Mouse (Mus musculus): ENCODE data around the gene Mxd1. TPM values are rescaled to one million over a fixed set of nuclear protein-coding genes. Genes with fewer than 3 reads are reported as not detected.

Mxd1 gene
- polyA plus RNA-seq, 1 experiment from 2014 or later: 11.5 TPM

GRCm38 (mm10) chr6:86641716-86642115 lies 27.2 kb downstream of the Mxd1 start:
- peak overlapping the region; percentile 39 for H3K9ac ChIP-seq (ENCODE audit: low read depth, low read length)
- 0 out of 2 replicates have a peak overlapping the region, but pooled peaks have one; percentile 16 for H3K27ac ChIP-seq (ENCODE audit: low read depth, low read length)
- no peak for ATAC-seq (replicated peaks; ENCODE audit: low FRiP score)
- no peak for DNase-seq (ENCODE audit: low spot score)
- no peaks in the 10 kb centered on the region for H3K36me3 ChIP-seq (ENCODE audit: control insufficient read depth, insufficient read depth, low read length)
- H3K4me3 ChIP-seq (ENCODE audit: low read depth, low read length): no peak overlapping the region
- no peaks in the 10 kb centered on the region for H3K9me3 ChIP-seq (ENCODE audit: control insufficient read depth, low read length)
- 46% methylated on average over 8 of the region's 8 CpGs for WGBS
- peak overlapping the region; percentile 26; the same call in 1 of the 2 replicates for H3K4me2 ChIP-seq
- H3K27me3 ChIP-seq (replicated peaks; ENCODE audit: control insufficient read depth, insufficient read depth, low read length): no peaks in the 10 kb centered on the region
- peaks cover 30% of the 10 kb centered on the region for H3K4me1 ChIP-seq (replicated peaks; ENCODE audit: control insufficient read depth, insufficient read depth, low read length)

- no peak for DNase-seq (ENCODE audit: low spot score)
- H3K27me3 ChIP-seq (replicated peaks; ENCODE audit: control insufficient read depth, insufficient read depth, low read length): no peaks in the 10 kb centered on the region
- WGBS: 84% methylated on average over 8 of the region's 8 CpGs
- no peaks in the 10 kb centered on the region for H3K9me3 ChIP-seq (ENCODE audit: control insufficient read depth, low read length)
- H3K4me3 ChIP-seq (ENCODE audit: low read depth, low read length): no peak overlapping the region
- peaks cover 37% of the 10 kb centered on the region for H3K4me1 ChIP-seq (replicated peaks; ENCODE audit: control insufficient read depth, insufficient read depth, low read length)
- no peak overlapping the region for H3K4me2 ChIP-seq
- no peak overlapping the region; the same call in 1 of the 2 replicates for H3K27ac ChIP-seq (ENCODE audit: low read depth, low read length)
- no peak for ATAC-seq (replicated peaks; ENCODE audit: low FRiP score)
- H3K36me3 ChIP-seq (ENCODE audit: control insufficient read depth, insufficient read depth, low read length): no peaks in the 10 kb centered on the region
- peak overlapping the region; percentile 10; the same call in 1 of the 2 replicates for H3K9ac ChIP-seq (ENCODE audit: low read depth, low read length)
These were observed 28.2 kb downstream of the Mxd1 start for GRCm38 (mm10) chr6:86640776-86641175.

GRCm38 (mm10) chr6:86640161-86640560 lies 28.8 kb downstream of the Mxd1 start:
- no peaks in the 10 kb centered on the region for H3K36me3 ChIP-seq (ENCODE audit: control insufficient read depth, insufficient read depth, low read length)

GRCm38 (mm10) chr6:86639180-86640160 lies 29.5 kb downstream of the Mxd1 start:
- Histone ChIP-seq H3K27me3 (replicated peaks; ENCODE audit: control insufficient read depth, insufficient read depth, low read length) (no peaks in the 10 kb centered on the region), H3K27ac (ENCODE audit: low read depth, low read length) (peak overlapping the region; percentile 93), H3K4me1 (replicated peaks; ENCODE audit: control insufficient read depth, insufficient read depth, low read length) (peaks cover 37% of the 10 kb centered on the region), H3K4me2 (peak overlapping the region; percentile 36), H3K9me3 (ENCODE audit: control insufficient read depth, low read length) (no peaks in the 10 kb centered on the region), H3K4me3 (ENCODE audit: low read depth, low read length) (no peak overlapping the region), H3K9ac (ENCODE audit: low read depth, low read length) (peak overlapping the region; percentile 57), H3K36me3 (ENCODE audit: control insufficient read depth, insufficient read depth, low read length) (no peaks in the 10 kb centered on the region)
- ATAC-seq (replicated peaks; ENCODE audit: low FRiP score) (peak; percentile 87), DNase-seq (ENCODE audit: low spot score) (peak; percentile 41)
- 60% methylated on average over 18 of the region's 18 CpGs for WGBS

More at GRCm38 (mm10) chr6:86640161-86640560, 28.8 kb downstream of the Mxd1 start:
- Histone ChIP-seq H3K9me3 (ENCODE audit: control insufficient read depth, low read length) (no peaks in the 10 kb centered on the region), H3K4me1 (replicated peaks; ENCODE audit: control insufficient read depth, insufficient read depth, low read length) (peaks cover 37% of the 10 kb centered on the region), H3K27me3 (replicated peaks; ENCODE audit: control insufficient read depth, insufficient read depth, low read length) (no peaks in the 10 kb centered on the region), H3K4me2 (peak overlapping the region; percentile 36), H3K4me3 (ENCODE audit: low read depth, low read length) (no peak overlapping the region), H3K27ac (ENCODE audit: low read depth, low read length) (peak overlapping the region; percentile 93), H3K9ac (ENCODE audit: low read depth, low read length) (peak overlapping the region; percentile 57)
- 0 out of 2 replicates have a peak, but pooled peaks have one; percentile 0 for ATAC-seq (replicated peaks; ENCODE audit: low FRiP score)
- WGBS: 65% methylated on average over 3 of the region's 3 CpGs
- no peak for DNase-seq (ENCODE audit: low spot score)

GRCm38 (mm10) chr6:86638434-86638833 lies 30.5 kb downstream of the Mxd1 start:
- peak overlapping the region; percentile 53; the same call in 1 of the 2 replicates for H3K27ac ChIP-seq (ENCODE audit: low read depth, low read length)
- no peak overlapping the region for H3K9ac ChIP-seq (ENCODE audit: low read depth, low read length)
- H3K4me2 ChIP-seq: no peak overlapping the region
- H3K9me3 ChIP-seq (ENCODE audit: control insufficient read depth, low read length): no peaks in the 10 kb centered on the region
- DNase-seq (ENCODE audit: low spot score) (no peak), ATAC-seq (replicated peaks; ENCODE audit: low FRiP score) (no peak)
- peaks cover 37% of the 10 kb centered on the region for H3K4me1 ChIP-seq (replicated peaks; ENCODE audit: control insufficient read depth, insufficient read depth, low read length)
- 55% methylated on average over 2 of the region's 2 CpGs for WGBS
- no peaks in the 10 kb centered on the region for H3K27me3 ChIP-seq (replicated peaks; ENCODE audit: control insufficient read depth, insufficient read depth, low read length)
- H3K4me3 ChIP-seq (ENCODE audit: low read depth, low read length): no peak overlapping the region
- no peaks in the 10 kb centered on the region for H3K36me3 ChIP-seq (ENCODE audit: control insufficient read depth, insufficient read depth, low read length)

GRCm38 (mm10) chr6:86637860-86638259 lies 31.1 kb downstream of the Mxd1 start:
- Histone ChIP-seq H3K9ac (ENCODE audit: low read depth, low read length) (no peak overlapping the region), H3K4me1 (replicated peaks; ENCODE audit: control insufficient read depth, insufficient read depth, low read length) (peaks cover 37% of the 10 kb centered on the region), H3K4me2 (no peak overlapping the region), H3K27me3 (replicated peaks; ENCODE audit: control insufficient read depth, insufficient read depth, low read length) (no peaks in the 10 kb centered on the region), H3K9me3 (ENCODE audit: control insufficient read depth, low read length) (no peaks in the 10 kb centered on the region), H3K4me3 (ENCODE audit: low read depth, low read length) (no peak overlapping the region), H3K27ac (ENCODE audit: low read depth, low read length) (peak overlapping the region; percentile 75), H3K36me3 (ENCODE audit: control insufficient read depth, insufficient read depth, low read length) (no peaks in the 10 kb centered on the region)
- 69% methylated on average over 2 of the region's 2 CpGs for WGBS
- DNase-seq (ENCODE audit: low spot score) (no peak), ATAC-seq (replicated peaks; ENCODE audit: low FRiP score) (no peak)

- H3K27ac ChIP-seq (ENCODE audit: low read depth, low read length): peak overlapping the region; percentile 75
- H3K4me1 ChIP-seq (replicated peaks; ENCODE audit: control insufficient read depth, insufficient read depth, low read length): peaks cover 37% of the 10 kb centered on the region
- H3K27me3 ChIP-seq (replicated peaks; ENCODE audit: control insufficient read depth, insufficient read depth, low read length): no peaks in the 10 kb centered on the region
- H3K9ac ChIP-seq (ENCODE audit: low read depth, low read length): no peak overlapping the region
- WGBS: 34% methylated on average over 4 of the region's 4 CpGs
- H3K36me3 ChIP-seq (ENCODE audit: control insufficient read depth, insufficient read depth, low read length): no peaks in the 10 kb centered on the region
- DNase-seq (ENCODE audit: low spot score): no peak
- no peaks in the 10 kb centered on the region for H3K9me3 ChIP-seq (ENCODE audit: control insufficient read depth, low read length)
- peak overlapping the region; percentile 8; the same call in 1 of the 2 replicates for H3K4me2 ChIP-seq
- ATAC-seq (replicated peaks; ENCODE audit: low FRiP score): peak; percentile 79
- no peak overlapping the region for H3K4me3 ChIP-seq (ENCODE audit: low read depth, low read length)
These were observed 31.7 kb downstream of the Mxd1 start for GRCm38 (mm10) chr6:86637171-86637835.

- DNase-seq (ENCODE audit: low spot score): no peak
- no peaks in the 10 kb centered on the region for H3K27me3 ChIP-seq (replicated peaks; ENCODE audit: control insufficient read depth, insufficient read depth, low read length)
- H3K9me3 ChIP-seq (ENCODE audit: control insufficient read depth, low read length): no peaks in the 10 kb centered on the region
- H3K9ac ChIP-seq (ENCODE audit: low read depth, low read length): no peak overlapping the region
- H3K4me1 ChIP-seq (replicated peaks; ENCODE audit: control insufficient read depth, insufficient read depth, low read length): peaks cover 37% of the 10 kb centered on the region
- ATAC-seq (replicated peaks; ENCODE audit: low FRiP score): peak; percentile 46
- peak overlapping the region; percentile 75 for H3K27ac ChIP-seq (ENCODE audit: low read depth, low read length)
- H3K36me3 ChIP-seq (ENCODE audit: control insufficient read depth, insufficient read depth, low read length): no peaks in the 10 kb centered on the region
- 0 out of 2 replicates have a peak overlapping the region, but pooled peaks have one; percentile 8 for H3K4me2 ChIP-seq
- H3K4me3 ChIP-seq (ENCODE audit: low read depth, low read length): no peak overlapping the region
- 34% methylated on average over 2 of the region's 2 CpGs for WGBS
These were observed 32.5 kb downstream of the Mxd1 start for GRCm38 (mm10) chr6:86636495-86636894.
